Mouse (Mus musculus) urinary bladder, postnatal 25 days (tissue): ENCODE data around the gene Kcnh1.

ENCODE experiments used
- DNase-seq: peaks from one replicate; pipeline ENCODE4 v3.0.0; 2022; ENCODE audit warnings: low spot score

Kcnh1 gene

GRCm38 (mm10) chr1:192324223-192324622 lies 133.6 kb downstream of the Kcnh1 start:
- no peak for DNase-seq

DNA sequence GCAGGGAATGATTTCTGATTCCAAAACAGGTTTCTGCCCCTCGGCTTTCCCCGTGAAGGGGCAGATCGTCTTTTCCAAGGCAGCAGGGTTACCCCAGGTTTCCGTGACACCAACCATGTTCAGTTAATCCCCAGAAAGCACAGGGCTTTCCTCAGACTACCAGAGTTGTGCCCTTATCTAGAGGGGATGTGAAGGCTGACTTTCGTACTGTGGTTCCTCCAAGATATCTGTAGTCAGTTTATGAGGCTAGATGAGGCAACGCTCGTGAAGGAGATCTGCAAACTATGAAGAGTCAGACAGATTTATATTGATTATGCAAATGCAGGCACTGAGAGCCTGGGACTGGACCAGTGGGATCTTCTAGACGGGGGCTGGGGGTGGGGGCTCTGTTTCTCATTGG lies 136.5 kb downstream of the Kcnh1 start:
- no peak for DNase-seq

- DNase-seq: no peak
Observed at GRCm38 (mm10) chr1:192331207-192331606, 140.6 kb downstream of the Kcnh1 start.

GRCm38 (mm10) chr1:192336029-192336428 lies 145.5 kb downstream of the Kcnh1 start:
- no peak for DNase-seq

DNA sequence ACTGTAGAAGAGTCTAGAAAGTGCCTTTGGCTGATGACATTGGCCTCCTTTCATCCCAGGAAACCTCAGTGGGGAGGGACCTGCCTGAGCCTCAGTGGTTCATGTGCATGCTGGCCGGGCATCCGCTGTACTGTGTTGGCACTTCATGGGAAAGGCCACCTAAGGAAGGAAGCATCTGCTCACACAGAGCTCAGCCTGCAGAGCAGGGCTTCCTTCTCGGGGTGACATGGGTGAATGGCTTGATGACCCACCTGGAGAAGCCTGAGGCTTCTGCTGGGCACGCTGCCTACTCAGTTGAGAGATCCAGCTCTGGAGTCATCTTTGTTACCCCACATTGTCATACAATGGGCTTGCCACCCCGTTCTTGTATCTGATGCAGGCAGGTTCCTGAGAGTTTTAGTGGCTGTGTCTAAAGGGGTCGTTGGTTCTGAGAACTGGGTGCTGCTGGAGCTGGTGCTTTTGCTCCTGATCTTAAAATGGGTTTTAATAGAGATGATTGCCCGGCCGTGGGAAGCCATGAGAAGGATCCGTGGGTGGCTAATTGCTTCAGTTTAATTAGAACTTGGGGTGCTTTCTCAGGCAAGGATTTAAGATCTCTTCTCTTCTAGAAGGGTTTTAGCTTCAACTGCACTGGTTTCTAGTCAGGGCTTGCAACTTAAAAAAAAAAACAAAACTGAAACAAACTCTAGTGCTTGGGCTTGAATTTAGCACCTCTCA lies 148.9 kb downstream of the Kcnh1 start:
- no peak for DNase-seq

GRCm38 (mm10) chr1:192341774-192342173 lies 151.2 kb downstream of the Kcnh1 start:
- DNase-seq: no peak

DNA sequence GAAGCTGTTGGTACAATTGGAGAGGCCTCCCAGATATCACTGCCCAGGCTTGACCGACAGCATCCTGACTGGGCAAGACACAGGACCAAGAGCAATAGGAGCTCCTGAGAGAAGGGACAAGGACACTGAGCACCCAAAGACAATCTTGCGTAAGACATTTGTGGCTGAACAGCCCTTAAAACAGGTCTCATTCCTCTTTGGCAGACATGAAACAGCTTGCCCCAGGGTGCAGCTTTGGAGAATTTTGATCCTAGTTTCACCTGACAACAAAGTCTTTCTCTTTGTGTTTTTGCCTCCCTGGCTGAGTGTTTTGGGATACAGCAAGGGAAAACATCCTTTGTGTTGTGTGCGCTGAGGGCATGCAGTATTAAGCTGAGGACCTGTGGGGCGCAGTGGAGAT lies 153.4 kb downstream of the Kcnh1 start:
- no peak for DNase-seq

DNA sequence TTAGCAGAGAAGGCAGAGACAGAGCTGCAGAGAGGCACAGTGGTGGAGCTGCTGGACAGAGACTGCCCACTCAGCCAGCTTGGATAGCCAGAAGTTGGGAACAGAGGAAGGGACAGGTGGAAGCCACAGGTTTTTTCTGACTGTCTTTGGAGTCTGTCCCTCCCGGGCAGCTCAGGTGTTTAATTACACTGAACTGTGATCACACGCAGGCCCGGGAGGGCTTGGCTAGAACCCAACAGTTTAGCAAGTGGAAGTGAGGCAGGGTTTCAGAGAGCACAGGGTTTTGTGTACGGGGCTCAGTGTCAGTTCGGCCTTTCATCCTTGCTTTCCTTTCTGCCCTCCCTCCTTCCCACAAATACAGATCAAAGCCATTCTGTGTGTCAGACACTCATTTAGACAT lies 156.8 kb downstream of the Kcnh1 start:
- no peak for DNase-seq

DNA sequence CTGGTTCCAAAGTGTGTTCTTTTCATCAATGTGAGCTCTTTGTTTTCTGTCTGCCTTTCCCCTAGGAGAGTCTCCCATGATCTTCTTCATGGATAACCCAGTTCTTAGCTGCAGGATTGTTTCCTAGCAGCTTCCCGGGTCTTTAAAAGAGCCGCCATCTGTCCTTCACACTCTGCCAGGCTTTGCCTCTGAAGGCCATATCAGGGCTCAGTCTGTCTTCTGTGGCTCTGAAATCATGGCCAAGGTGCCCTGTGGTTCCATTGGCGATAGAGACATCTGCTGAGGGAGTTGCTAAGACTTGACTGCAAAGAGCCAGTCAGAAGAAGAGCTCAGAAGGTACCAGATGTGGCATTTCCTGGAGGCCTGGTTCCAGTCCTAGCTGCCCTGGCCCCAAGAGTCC lies 165.7 kb downstream of the Kcnh1 start:
- no peak for DNase-seq

DNA sequence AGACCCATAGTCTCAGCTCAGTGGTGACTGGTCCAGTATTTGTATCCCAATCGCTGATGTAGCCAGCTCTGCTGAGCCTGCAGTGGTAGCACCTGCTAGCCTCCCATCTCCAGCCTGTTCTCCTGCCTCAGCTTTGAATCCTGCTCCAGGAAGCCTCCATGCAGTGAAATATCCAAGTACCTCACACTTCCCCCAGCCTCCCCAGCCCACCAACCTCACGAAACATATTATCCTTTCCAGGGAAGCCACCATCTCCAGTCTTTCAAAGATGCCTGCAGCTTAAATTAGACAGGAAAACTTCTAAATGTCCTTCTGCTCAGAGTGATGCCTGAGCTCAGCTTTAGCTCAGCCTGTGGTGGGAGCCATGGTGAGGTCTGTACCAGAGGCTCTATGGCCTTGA lies 168.6 kb downstream of the Kcnh1 start:
- no peak for DNase-seq

- DNase-seq: no peak
Observed at GRCm38 (mm10) chr1:192368336-192368735, 177.8 kb downstream of the Kcnh1 start.

GRCm38 (mm10) chr1:192371943-192372614 lies 181.5 kb downstream of the Kcnh1 start:
- no peak for DNase-seq

DNA sequence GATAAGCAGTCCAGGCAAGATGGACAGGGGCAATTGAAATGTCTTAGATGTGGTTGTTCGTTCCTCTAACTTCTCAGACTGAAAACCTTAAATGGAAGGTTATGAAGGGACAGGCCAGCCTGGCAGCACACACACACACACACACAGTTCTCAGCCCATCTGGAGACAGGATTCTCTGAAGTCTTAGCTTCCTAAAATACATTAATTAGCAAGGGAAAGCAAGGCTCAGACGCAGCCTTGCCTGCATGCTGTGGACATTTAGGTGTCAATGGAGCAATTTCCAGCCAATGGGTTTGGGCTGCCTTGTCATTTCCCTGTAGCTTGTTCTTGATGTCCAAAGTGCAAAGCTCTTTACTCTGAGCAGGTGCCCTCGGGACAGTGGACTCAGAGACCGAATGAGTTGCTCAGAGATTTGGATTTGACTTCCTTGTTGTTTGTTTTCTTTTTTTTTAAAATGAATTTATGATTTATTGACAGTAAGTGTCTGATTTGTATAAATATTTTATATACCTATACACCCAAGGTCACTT lies 188.0 kb downstream of the Kcnh1 start:
- DNase-seq: no peak

DNA sequence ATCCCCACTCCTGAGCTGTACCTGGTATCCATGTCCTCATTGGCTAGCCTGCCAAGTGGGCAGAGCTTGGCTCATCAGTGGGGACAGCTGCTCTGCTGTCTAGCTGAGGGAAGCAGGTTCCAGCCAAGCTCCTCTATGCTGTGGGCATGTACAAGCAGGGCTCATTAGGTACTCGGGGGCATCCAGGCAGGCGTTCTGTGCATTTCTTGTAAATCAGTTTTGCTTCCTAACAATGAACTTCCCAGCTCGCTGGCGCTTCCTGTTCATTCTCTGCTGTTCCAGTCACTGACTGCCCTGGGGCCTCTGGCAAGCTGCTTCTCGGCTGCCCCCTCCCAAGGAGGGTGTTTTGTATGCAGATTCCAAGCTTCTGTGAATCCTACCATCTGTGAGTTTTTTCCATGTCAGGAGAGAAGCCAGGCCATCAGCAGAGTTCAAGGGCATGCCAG lies 190.0 kb downstream of the Kcnh1 start:
- no peak for DNase-seq

- no peak for DNase-seq
Observed at GRCm38 (mm10) chr1:192387624-192388023, 197.1 kb downstream of the Kcnh1 start.

- DNase-seq: no peak
Observed at GRCm38 (mm10) chr1:192391041-192391440, 200.5 kb downstream of the Kcnh1 start.

- no peak for DNase-seq
Observed at GRCm38 (mm10) chr1:192392232-192392631, 201.7 kb downstream of the Kcnh1 start.

DNA sequence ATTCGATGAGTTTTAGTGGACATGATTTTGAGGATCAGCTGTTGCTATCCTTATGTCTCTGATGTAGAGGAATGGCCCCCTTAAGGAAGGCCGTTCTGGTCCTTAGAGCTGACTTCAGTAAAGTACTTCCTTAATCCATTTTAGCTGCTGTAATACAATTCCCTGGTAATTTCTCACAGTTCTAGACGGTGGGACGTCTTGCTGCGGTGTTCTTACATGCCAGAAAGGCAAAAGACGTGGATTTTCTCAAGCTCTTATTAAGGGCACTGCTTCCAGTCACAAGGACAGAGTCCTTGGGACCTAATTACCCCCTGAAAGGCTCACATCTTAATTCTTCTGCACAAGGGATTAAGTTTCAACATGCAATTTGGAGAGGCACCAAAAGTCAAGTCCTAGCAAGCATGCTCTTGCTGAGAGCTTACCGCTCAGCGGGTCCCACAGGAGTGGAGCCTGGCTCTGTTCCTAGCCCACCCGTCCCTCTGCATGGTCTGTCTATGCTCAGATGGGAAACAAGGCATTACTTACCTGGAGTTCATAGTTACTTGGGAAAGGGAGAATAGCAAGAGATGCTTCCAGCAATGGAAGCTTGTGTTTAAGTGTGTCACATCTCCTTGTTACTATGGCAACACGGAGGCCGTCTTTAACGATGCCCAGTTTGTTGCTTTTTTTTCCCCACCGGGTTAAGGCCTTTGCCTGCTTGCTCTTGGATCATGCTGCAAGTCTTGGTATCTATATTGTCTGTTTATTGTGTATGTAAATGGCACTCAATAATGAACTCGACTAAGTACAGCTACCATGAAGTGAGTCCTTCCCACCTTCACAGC lies 209.3 kb downstream of the Kcnh1 start:
- no peak for DNase-seq

DNA sequence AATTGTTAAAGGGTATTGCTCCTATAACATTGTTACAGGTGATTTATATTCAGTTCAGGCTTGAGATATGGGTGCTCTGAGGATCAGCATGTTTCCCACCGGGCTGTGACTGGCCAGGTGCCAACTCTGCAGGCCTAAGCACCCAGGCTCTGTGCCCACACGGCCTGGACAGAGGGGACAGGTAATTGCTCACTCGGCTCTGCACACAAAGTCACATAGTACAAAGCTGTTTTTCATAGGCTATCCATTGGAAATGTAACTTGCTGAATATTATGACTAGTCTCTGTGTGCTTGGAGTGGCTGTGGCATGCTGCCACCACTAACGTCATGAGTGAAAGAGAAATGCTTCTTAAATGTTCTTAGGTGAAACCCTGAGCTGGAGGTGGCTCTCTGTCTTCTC lies 210.4 kb downstream of the Kcnh1 start:
- no peak for DNase-seq

GRCm38 (mm10) chr1:192402911-192403704 lies 212.5 kb downstream of the Kcnh1 start:
- DNase-seq: no peak

DNA sequence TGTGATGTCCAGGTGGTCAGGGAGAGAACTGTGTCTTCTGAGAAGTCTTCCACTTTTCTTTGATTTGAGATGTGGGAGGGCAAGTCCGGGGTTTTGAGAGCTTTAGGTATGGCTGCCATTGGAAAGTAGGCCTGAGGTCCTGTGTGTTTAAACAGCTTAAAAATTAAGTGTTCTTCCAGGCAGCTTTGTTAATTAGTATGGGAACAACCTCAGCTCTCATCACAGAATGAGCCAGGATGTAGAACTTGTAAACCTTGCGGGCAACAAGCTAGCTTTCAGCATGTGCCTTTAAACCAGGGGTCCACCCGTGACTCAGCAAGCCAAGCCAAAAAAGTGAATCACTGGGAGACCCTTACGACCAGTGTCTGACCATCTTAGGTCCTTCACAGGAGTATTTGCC lies 214.6 kb downstream of the Kcnh1 start:
- no peak for DNase-seq

GRCm38 (mm10) chr1:192406589-192406988 lies 216.0 kb downstream of the Kcnh1 start:
- DNase-seq: no peak
